Mouse (Mus musculus) C2C12 (cell line): ENCODE results near the gene Pdpn. TPM values are rescaled to one million over a fixed set of nuclear protein-coding genes. Genes with fewer than 3 reads are reported as not detected.

Experiments
- H3K27me3 ChIP-seq: one replicate; pipeline ENCODE4 v1.6.1; 2011; ENCODE audit not compliant: control insufficient read depth, insufficient read depth, insufficient read length
- H3K36me3 ChIP-seq: one replicate; pipeline ENCODE4 v1.6.1; 2011; ENCODE audit not compliant: control insufficient read depth, insufficient read depth
- H3K4me3 ChIP-seq: one replicate; pipeline ENCODE4 v1.5.1; 2011; ENCODE audit warnings: mild to moderate bottlenecking, control low read depth; ENCODE audit not compliant: poor library complexity, insufficient read depth, severe bottlenecking
- H3K79me2 ChIP-seq: one replicate; pipeline ENCODE4 v1.6.1; 2011; ENCODE audit not compliant: control insufficient read depth, insufficient read depth
- H3K79me3 ChIP-seq: one replicate; pipeline ENCODE4 v1.6.1; 2011; ENCODE audit warnings: low read depth, control low read depth
- H3ac ChIP-seq: one replicate; pipeline ENCODE3; 2011; ENCODE audit warnings: low read depth; ENCODE audit not compliant: control insufficient read depth, insufficient read length
- CEBPB ChIP-seq: IDR thresholded peaks from one replicate; pipeline ENCODE4 v1.6.1; 2011; ENCODE audit warnings: low read depth, mild to moderate bottlenecking, control low read depth, moderate library complexity
- CTCF ChIP-seq: IDR thresholded peaks from one replicate; pipeline ENCODE4 v1.5.1; 2011; ENCODE audit not compliant: control insufficient read depth, insufficient read depth, insufficient read length
- FOSL1 ChIP-seq: IDR thresholded peaks from one replicate; pipeline ENCODE4 v1.8.0; 2011; ENCODE audit warnings: mild to moderate bottlenecking, low read length; ENCODE audit not compliant: poor library complexity, insufficient read depth, severe bottlenecking
- MAX ChIP-seq: IDR thresholded peaks from one replicate; pipeline ENCODE4 v1.6.1; 2011; ENCODE audit warnings: mild to moderate bottlenecking, control low read depth
- MYOD1 ChIP-seq: IDR thresholded peaks from one replicate; pipeline ENCODE4 v1.6.1; 2011; ENCODE audit warnings: low read depth; ENCODE audit not compliant: control insufficient read depth, insufficient read length
- MYOG ChIP-seq: IDR thresholded peaks from one replicate; pipeline ENCODE4 v1.6.1; 2011; ENCODE audit not compliant: control insufficient read depth, insufficient read length; ENCODE audit errors: extremely low read depth
- USF1 ChIP-seq: IDR thresholded peaks from one replicate; pipeline ENCODE4 v1.6.1; 2011; ENCODE audit warnings: low read depth, mild to moderate bottlenecking, control low read depth, moderate library complexity
- polyA plus RNA-seq: library from polyadenylated mRNA; unstranded; fragments of >200 nt; fragmentation: generic; extraction: Trizol; gene quantifications from one replicate; pipeline ENCODE4 v1.2.1, GENCODE M21; 2012; ENCODE audit warnings: missing spikeins

The Pdpn gene
- polyA plus RNA-seq, 1 experiment: 133 TPM

DNA sequence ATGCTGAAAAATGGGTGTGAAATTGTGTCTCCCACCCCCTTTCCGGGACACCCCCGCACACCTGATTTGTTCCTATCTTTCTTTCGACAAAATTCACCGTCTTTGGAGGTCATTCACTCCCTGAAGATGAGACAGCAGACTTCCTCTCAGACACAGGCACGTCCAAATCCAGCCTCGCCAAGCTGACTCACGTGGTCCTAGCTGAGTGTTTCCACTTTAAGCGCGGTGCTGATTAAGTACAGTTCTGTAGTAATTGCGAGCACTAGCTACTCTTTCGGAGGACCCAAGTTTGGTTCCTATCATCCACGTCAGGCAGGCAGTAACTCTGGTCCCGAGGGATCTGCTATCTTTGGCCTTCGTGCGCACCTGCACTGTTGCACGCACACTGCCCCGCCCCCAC, 35.6 kb upstream of the Pdpn start:
- no peaks in the 10 kb centered on the region for H3K79me2 ChIP-seq
- no peak overlapping the region for H3ac ChIP-seq

DNA sequence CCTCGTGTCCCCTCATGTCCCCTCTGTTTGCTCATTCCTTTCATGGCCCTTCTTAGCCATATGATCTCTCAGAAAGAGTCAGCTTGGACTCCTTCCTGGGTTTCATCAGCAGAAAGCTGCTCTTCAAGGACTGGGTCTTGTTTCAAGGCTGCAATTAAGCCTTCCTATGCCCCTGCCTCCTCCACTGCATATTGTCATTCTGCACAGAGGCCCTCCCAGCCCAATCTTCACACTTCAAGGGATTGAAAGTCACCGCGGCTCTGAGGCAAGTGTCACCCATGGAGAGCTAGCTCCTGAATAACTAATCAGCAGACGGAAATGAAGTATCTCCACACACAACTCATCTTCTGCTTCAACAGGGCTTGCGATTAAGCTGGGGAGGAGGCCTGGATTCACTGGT, 34.8 kb upstream of the Pdpn start:
- Histone ChIP-seq H3ac (no peak overlapping the region), H3K27me3 (no peaks in the 10 kb centered on the region), H3K4me3 (no peak overlapping the region), H3K36me3 (no peaks in the 10 kb centered on the region), H3K79me2 (no peaks in the 10 kb centered on the region), H3K79me3 (no peaks in the 10 kb centered on the region)
- TF ChIP-seq USF1: no peak
- TF ChIP-seq CTCF: no peak
- no peak for TF ChIP-seq MYOD1
- no peak for TF ChIP-seq MAX
- TF ChIP-seq CEBPB: no peak
- no peak for TF ChIP-seq FOSL1
- no peak for TF ChIP-seq MYOG

More for the DNA sequence above, 35.6 kb upstream of the Pdpn start:
- Histone ChIP-seq H3K36me3 (no peaks in the 10 kb centered on the region), H3K4me3 (no peak overlapping the region), H3K27me3 (no peaks in the 10 kb centered on the region), H3K79me3 (no peaks in the 10 kb centered on the region)
- TF ChIP-seq CEBPB (no peak), USF1 (no peak), MAX (no peak), MYOG (no peak), CTCF (no peak), MYOD1 (no peak), FOSL1 (no peak)

DNA sequence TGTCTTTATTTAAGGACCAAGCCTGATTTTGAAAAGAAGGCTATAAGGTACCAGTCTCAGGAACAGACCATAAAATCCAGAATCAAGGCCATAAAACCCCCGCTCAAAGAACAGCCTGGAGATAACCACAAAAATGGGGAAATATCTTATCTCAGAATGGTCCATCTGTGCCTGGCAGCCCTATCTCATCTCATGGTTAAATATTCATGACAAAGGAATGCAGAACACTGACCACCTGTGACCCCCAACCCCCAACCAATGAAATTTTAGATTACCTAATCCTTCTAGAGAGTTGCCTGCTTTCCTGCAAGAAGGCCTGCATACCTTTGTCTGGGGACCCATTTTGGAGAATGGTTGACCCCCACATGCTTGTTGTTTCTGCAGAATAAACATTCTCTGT, 32.4 kb upstream of the Pdpn start:
- Histone ChIP-seq H3K4me3 (no peak overlapping the region), H3K79me3 (no peaks in the 10 kb centered on the region), H3K36me3 (no peaks in the 10 kb centered on the region), H3ac (no peak overlapping the region), H3K79me2 (no peaks in the 10 kb centered on the region), H3K27me3 (no peaks in the 10 kb centered on the region)
- TF ChIP-seq MAX (no peak), MYOD1 (peak; percentile 37)

DNA sequence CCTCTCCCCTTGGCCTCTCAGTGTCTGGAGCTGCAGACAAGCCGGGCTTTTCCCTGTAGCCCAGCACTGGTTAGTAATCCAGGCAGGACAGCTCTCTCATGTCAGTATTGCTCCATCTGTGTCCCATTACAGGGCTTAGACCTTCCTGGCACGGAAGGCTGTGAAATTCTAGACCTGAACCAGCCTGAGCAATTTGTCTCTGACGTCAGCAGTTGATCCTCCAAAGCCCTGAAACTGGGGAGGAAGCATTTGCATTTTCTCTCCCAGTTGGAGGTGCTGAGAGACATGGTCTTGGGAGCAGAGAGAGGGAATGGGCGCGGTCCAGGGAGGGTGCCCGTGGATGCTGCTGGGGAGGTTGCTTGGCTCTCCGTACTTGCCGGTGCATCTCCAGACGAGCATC, 31.2 kb upstream of the Pdpn start:
- no peak overlapping the region for H3K4me3 ChIP-seq
- no peaks in the 10 kb centered on the region for H3K27me3 ChIP-seq
- H3ac ChIP-seq: no peak overlapping the region
- H3K79me3 ChIP-seq: no peaks in the 10 kb centered on the region
- TF ChIP-seq CTCF: no peak
- H3K36me3 ChIP-seq: no peaks in the 10 kb centered on the region
- no peaks in the 10 kb centered on the region for H3K79me2 ChIP-seq

DNA sequence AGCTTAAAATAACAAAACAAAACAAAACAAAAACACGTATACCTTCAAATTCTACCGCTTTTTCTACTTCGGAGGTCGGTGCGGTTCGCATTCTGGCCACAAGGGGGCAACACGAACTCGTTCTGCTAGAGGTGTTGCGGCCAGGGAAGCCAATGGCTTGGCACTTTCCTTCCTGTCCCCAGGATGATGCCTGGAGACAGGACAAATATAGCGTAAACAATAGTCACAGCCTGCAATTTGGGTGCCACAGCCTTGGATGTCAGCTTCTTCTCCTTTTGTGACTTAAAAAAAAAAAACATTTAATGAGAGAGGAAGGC, 26.2 kb upstream of the Pdpn start:
- Histone ChIP-seq H3ac (no peak overlapping the region), H3K79me3 (no peaks in the 10 kb centered on the region), H3K36me3 (no peaks in the 10 kb centered on the region), H3K4me3 (no peak overlapping the region), H3K79me2 (no peaks in the 10 kb centered on the region), H3K27me3 (no peaks in the 10 kb centered on the region)
- TF ChIP-seq MAX: no peak
- TF ChIP-seq CEBPB: no peak
- TF ChIP-seq CTCF: peak; percentile 62
- TF ChIP-seq USF1: no peak
- no peak for TF ChIP-seq FOSL1
- TF ChIP-seq MYOD1: no peak

DNA sequence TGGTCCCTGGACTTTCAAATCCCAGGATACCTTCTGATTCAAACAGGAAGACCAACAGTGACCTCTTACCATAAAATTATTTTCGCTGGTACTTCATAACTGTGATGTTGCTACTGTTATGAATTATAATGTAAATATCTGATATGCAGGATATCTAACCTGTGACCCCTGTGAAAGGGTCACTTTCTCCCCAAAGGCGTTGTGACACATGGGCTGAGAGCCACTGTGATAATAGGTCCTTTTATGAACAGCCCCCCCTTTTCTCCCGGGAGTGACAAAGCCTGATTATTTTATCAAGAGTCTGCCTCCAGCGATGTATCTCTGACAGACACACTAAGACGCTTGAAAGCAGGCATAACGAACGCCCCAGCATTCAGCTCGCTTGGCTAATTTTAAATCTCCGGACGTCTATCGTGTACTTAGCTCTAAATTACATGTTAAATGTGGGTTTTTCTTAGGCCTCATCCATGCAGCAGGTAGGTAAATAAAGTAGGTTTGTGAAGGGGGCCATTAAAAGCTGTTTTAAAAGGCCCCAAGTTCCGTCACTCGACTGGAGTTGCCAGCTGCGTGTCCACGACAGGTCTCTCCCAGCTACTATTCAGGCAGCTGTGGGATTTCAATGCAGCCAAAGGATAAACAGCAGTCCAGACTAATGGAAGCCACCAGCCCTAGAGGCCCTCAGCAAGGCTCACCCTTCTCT, 25.7 kb upstream of the Pdpn start:
- TF ChIP-seq USF1 (no peak), MYOG (no peak), CTCF (no peak)
- no peaks in the 10 kb centered on the region for H3K27me3 ChIP-seq
- no peak overlapping the region for H3ac ChIP-seq
- H3K36me3 ChIP-seq: no peaks in the 10 kb centered on the region
- H3K79me2 ChIP-seq: no peaks in the 10 kb centered on the region
- H3K4me3 ChIP-seq: no peak overlapping the region
- H3K79me3 ChIP-seq: no peaks in the 10 kb centered on the region
